Mouse (Mus musculus) kidney, postnatal 0 days (tissue): Measurements from ENCODE around the gene Nfia. TPM values are rescaled to one million over a fixed set of nuclear protein-coding genes. Genes with fewer than 3 reads are reported as not detected.

Experiments
- ATAC-seq: fragments of 200-750 bp; cut with Nextera tagmentation; replicated peaks from 2 replicates; pipeline ENCODE4 v1.8.0; 2017; ENCODE audit warnings: low read depth, moderate number of reproducible peaks, moderate TSS enrichment, moderate library complexity; ENCODE audit not compliant: low FRiP score
- DNase-seq: peaks from one replicate; pipeline ENCODE4 v3.0.0-alpha.2; 2016; ENCODE audit warnings: low spot score
- H3K27ac ChIP-seq: fragments of 300-500 bp; sonication (generic); 2 replicates; pipeline ENCODE4 v1.5.1; 2014; ENCODE audit warnings: mild to moderate bottlenecking
- H3K27me3 ChIP-seq: fragments of 300-500 bp; sonication (generic); 2 replicates; pipeline ENCODE4 v1.6.1; 2014; ENCODE audit warnings: low read length, mixed read lengths; ENCODE audit not compliant: insufficient read depth
- H3K36me3 ChIP-seq: fragments of 300-500 bp; sonication (generic); 2 replicates; pipeline ENCODE4 v1.6.1; 2014; ENCODE audit warnings: low read length, mixed read lengths; ENCODE audit not compliant: insufficient read depth
- H3K4me1 ChIP-seq: fragments of 300-500 bp; sonication (generic); replicated peaks from 2 replicates; pipeline ENCODE4 v1.6.1; 2014; ENCODE audit warnings: antibody characterized with exemption, low read length, mixed read lengths; ENCODE audit not compliant: insufficient read depth
- H3K4me2 ChIP-seq: fragments of 300-500 bp; sonication (generic); 2 replicates; pipeline ENCODE4 v1.6.1; 2014; ENCODE audit warnings: mild to moderate bottlenecking, low read length, moderate library complexity, mixed read lengths
- H3K4me3 ChIP-seq: fragments of 300-500 bp; sonication (generic); replicated peaks from 2 replicates; pipeline ENCODE4 v1.5.1; 2014; ENCODE audit warnings: low read depth, low read length
- H3K9ac ChIP-seq: fragments of 300-500 bp; sonication (generic); 2 replicates; pipeline ENCODE4 v1.6.1; 2014; ENCODE audit warnings: low read depth, low read length
- H3K9me3 ChIP-seq: fragments of 300-500 bp; sonication (generic); replicated peaks from 2 replicates; pipeline ENCODE4 v1.6.1; 2016; ENCODE audit warnings: low read length, inconsistent platforms, mixed read lengths
- CTCF ChIP-seq: IDR thresholded peaks from 2 replicates; pipeline ENCODE4 v1.5.1; 2016; ENCODE audit warnings: antibody characterized with exemption, low read depth, mild to moderate bottlenecking, moderate library complexity
- WGBS: fragments of 180-500 bp; shearing (Covaris S2); extraction: QIAGEN DNeasy Blood & Tissue Kit; methylation state at CpG from one replicate; pipeline ENCODE4 v1.1.7; 2014; 5-methylcytosine and 5-hydroxymethylcytosine counted together
- polyA plus RNA-seq: library from polyadenylated mRNA; unstranded; fragments of >200 nt; fragmentation: Nextera tagmentation; extraction: Ambion mirVana; gene quantifications from 2 replicates; pipeline ENCODE4 v1.2.1, GENCODE M21; 2015

The Nfia gene
- polyA plus RNA-seq, 1 experiment from 2014 or later = 25.9 TPM

DNA sequence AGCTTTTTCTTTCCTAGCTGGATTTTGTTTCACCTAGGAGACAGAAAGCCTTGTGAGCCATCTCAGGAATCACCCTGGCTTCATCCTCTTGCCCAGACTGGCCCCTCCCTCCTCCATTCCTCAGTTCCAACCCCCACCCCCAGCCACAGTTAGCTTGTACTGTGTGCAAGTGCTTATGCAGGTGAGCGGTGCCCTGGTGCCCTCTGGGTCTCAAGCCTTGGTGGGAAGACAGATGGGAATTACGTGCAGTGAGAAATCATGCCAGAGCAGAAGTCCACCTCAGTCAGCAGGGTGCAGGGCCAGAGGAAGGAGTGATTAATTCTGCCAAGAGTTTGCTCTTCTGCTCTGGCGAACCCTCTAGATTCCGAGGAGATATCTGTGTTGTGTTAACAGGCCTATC, 167.0 kb downstream of the Nfia start:
- Histone ChIP-seq H3K4me1 (no peaks in the 10 kb centered on the region), H3K27ac (no peak overlapping the region), H3K4me3 (no peak overlapping the region), H3K36me3 (no peaks in the 10 kb centered on the region), H3K9me3 (no peaks in the 10 kb centered on the region), H3K9ac (no peak overlapping the region), H3K27me3 (no peaks in the 10 kb centered on the region), H3K4me2 (no peak overlapping the region)
- WGBS = 61% methylated on average over 4 of the region's 4 CpGs
- ATAC-seq (no peak), DNase-seq (no peak)
- TF ChIP-seq CTCF = no peak

DNA sequence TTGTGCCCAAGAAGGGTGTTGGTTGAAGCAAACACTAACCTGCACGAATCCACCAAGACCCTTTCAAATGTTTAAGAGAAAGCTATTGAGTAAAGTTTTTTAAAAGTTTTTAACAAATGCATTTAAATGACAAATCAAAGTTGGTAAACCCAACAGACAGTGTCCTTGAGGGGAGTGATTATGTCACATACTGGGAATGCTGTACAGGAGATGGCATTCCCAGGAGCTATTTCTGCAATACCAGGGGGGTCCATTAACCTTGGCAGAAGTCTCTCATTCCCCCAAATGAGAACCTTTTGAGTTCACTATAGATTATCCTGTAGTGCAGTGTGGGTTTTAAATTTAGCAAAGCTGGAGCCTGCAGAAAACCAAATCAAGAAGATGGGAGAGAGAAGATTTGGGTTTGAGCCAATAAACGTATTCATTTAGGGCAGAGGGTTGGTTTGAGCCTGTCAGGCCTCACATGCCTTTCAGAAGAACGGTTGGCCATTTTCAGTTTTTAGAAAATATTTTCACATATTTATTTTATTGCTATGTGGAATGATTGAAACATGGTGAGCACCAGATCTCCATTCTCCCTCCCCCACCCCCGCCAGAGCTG, 167.5 kb downstream of the Nfia start:
- no peak overlapping the region for H3K4me3 ChIP-seq
- H3K36me3 ChIP-seq = no peaks in the 10 kb centered on the region
- DNase-seq (no peak), ATAC-seq (no peak)
- no peak overlapping the region for H3K27ac ChIP-seq
- H3K4me1 ChIP-seq = no peaks in the 10 kb centered on the region
- no peaks in the 10 kb centered on the region for H3K27me3 ChIP-seq
- H3K4me2 ChIP-seq = no peak overlapping the region
- no peak for TF ChIP-seq CTCF
- no peak overlapping the region for H3K9ac ChIP-seq
- no peaks in the 10 kb centered on the region for H3K9me3 ChIP-seq
- WGBS = 90% methylated on average over 4 of the region's 4 CpGs

DNA sequence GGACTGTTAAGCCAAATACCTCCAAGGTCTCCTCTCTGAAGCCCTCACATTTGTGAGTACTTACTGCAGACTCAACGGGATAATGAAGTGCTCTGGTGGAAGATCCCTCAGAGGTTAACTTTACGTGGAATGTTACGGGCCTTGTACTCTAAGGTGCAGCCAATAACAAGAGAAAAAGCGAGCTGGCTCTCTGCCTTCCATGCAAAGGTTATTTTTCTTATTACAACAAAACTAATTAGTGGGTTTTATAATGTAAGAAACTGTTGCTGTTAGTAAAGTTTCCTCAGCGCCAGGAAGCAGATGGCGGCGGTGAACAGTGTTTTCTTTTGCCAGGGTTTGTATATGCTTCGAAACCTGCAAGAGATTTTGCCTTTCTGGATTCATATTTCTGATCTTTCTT, 169.1 kb downstream of the Nfia start:
- Histone ChIP-seq H3K4me2 (no peak overlapping the region), H3K27me3 (no peaks in the 10 kb centered on the region), H3K4me3 (no peak overlapping the region), H3K27ac (no peak overlapping the region), H3K4me1 (no peaks in the 10 kb centered on the region), H3K36me3 (no peaks in the 10 kb centered on the region), H3K9me3 (no peaks in the 10 kb centered on the region), H3K9ac (no peak overlapping the region)
- ATAC-seq = no peak
- 82% methylated on average over 8 of the region's 8 CpGs for WGBS
- no peak for DNase-seq
- no peak for TF ChIP-seq CTCF

DNA sequence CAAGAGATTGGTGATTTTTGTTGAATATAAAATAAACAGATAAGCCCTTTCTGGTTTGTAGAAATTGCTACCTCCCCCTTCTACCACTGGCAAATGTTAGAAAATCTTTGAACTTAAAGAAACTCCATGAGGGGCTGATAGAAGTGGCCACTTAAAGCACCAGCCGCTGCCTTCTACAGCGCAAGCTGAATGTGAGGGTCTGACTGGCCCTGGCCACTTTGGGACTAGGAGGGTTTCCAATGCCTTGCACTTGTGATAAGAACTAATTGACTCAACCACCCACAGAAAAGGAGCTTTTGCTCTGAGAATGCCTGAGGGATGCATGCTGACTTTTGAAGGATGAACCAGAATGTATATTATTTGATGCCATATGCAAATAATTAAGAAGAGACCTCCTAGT, 171.8 kb downstream of the Nfia start:
- Histone ChIP-seq H3K4me3 (no peak overlapping the region), H3K4me2 (no peak overlapping the region), H3K9me3 (no peaks in the 10 kb centered on the region), H3K27ac (no peak overlapping the region), H3K36me3 (no peaks in the 10 kb centered on the region), H3K4me1 (no peaks in the 10 kb centered on the region), H3K27me3 (no peaks in the 10 kb centered on the region), H3K9ac (no peak overlapping the region)
- TF ChIP-seq CTCF = no peak
- DNase-seq (no peak), ATAC-seq (no peak)
- 88% methylated on average over 2 of the region's 2 CpGs for WGBS

DNA sequence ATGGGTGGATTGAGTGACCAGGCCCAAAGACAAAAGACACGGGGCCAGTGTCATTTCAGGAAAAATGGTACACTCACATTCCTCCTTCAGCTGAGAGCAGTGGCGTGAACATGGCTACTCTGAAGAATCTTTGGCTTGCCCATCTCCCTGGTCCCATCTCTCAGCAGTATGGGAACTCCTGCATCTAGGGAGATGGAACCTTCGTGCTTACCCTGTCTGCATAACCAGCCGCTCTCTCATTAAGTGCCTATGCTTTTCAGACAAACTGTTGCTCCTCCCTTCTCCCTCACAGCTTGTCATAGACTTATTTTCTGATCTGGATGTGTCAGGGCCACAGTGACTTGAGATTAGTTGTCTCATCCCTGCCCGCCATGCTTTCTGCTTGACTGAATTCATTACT, 174.9 kb downstream of the Nfia start:
- DNase-seq (no peak), ATAC-seq (no peak)
- Histone ChIP-seq H3K4me1 (no peaks in the 10 kb centered on the region), H3K9ac (no peak overlapping the region), H3K4me3 (no peak overlapping the region), H3K9me3 (no peaks in the 10 kb centered on the region), H3K36me3 (no peaks in the 10 kb centered on the region), H3K27me3 (no peaks in the 10 kb centered on the region), H3K27ac (no peak overlapping the region), H3K4me2 (no peak overlapping the region)
- WGBS = 81% methylated on average over 5 of the region's 5 CpGs
- no peak for TF ChIP-seq CTCF

DNA sequence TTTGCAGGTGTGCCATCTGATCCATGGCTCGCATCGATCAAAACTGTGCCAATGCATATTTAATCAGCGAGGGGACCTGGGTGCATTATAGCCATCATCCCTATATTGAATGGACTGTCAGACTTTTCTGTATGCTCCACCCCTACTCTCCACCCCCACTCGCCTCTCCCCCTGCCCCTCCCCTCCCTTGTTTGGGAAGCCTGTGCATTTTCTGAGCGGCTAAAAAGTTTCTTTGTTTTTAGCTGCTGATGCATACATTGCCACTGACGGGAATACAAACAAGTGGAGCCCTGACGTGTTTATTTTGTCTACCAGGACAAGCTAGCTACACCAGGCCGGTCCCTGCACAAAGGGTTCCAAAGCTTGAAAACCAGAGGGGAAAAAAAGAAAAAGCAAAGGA, 175.7 kb downstream of the Nfia start:
- H3K9ac ChIP-seq = no peak overlapping the region
- no peaks in the 10 kb centered on the region for H3K36me3 ChIP-seq
- ATAC-seq = no peak
- no peaks in the 10 kb centered on the region for H3K9me3 ChIP-seq
- H3K27me3 ChIP-seq = no peaks in the 10 kb centered on the region
- no peak overlapping the region for H3K4me2 ChIP-seq
- no peak overlapping the region for H3K27ac ChIP-seq
- WGBS = 47% methylated on average over 8 of the region's 8 CpGs
- TF ChIP-seq CTCF = no peak
- DNase-seq = no peak
- H3K4me3 ChIP-seq = no peak overlapping the region
- no peaks in the 10 kb centered on the region for H3K4me1 ChIP-seq

DNA sequence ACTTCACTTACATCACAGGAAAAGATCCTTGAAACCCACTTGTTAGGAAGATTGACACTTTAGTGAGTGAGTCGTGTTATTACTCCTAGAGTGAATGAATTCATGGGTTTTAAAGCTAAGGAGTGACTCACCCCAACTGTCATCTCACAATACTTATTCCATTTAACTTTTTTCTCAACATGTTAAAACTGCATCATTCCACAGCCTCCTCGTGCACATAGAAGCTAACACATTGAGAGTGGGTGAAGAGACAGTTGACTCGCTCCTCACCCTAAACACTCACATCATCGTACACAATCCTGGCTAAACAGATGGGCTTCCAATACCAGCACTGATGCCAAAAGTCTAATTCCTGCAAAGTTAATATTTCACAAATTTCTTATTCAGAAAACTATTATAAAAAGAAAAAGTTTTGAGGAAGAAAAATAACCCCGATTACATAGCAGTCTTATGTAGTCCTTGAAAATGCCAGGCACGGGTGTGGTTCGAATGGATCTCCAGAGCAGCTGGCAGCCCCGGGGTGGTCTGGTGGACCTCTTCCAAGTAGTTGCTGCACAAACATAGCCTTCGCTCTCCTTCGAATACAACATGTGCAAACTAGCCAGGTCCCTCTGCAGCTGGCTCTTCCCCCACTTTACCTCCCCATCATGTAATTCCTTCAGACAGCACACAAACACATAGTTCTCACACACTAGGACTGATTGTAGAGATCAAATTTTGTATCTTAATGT, 178.0 kb downstream of the Nfia start:
- no peaks in the 10 kb centered on the region for H3K9me3 ChIP-seq
- ATAC-seq (no peak), DNase-seq (no peak)
- no peak overlapping the region for H3K9ac ChIP-seq
- no peak for TF ChIP-seq CTCF
- H3K36me3 ChIP-seq = no peaks in the 10 kb centered on the region
- no peaks in the 10 kb centered on the region for H3K4me1 ChIP-seq
- H3K27me3 ChIP-seq = no peaks in the 10 kb centered on the region
- 83% methylated on average over 10 of the region's 10 CpGs for WGBS
- H3K4me2 ChIP-seq = no peak overlapping the region
- H3K27ac ChIP-seq = no peak overlapping the region
- H3K4me3 ChIP-seq = no peak overlapping the region
